Mouse (Mus musculus): ENCODE results near the gene Zfp964.
"Not testable (repeated sequence)": the region's sequence is repeated elsewhere in the genome, so short reads cannot be mapped to it uniquely, and the experiment has no call there.

The Zfp964 gene

GRCm38 (mm10) chr8:69654358-69654981, at the start of gene Zfp964:
TSS of gene Zfp964 (plus strand) at chr8:69654479.
- peak; percentile 76 to 94 for DNase-seq (ENCODE audit: low spot score in 2 of 2)

DNA sequence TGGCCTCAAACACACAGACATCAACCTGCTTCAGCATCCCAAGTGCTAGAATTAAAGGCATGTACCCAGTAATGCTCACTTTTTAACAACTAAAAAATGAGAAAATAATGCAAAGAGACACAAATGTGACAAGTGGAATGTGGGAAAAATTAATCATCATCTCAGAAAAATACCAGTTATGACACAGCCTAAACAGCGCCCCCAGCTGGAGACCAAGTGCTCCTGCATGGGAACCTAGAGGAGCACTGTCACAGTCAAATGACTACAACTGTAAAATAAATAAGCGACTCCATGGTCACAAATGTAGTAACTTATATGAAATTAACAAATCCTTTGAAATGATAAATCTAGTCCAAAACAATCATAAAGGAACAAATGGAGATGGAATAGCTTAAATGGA, 39.6 kb upstream of the Zfp964 start:
- no peak for DNase-seq (ENCODE audit: low spot score in 2 of 2)

- no peak for DNase-seq (ENCODE audit: low spot score in 2 of 2)
Observed at GRCm38 (mm10) chr8:69618078-69618477, 36.2 kb upstream of the Zfp964 start.

DNA sequence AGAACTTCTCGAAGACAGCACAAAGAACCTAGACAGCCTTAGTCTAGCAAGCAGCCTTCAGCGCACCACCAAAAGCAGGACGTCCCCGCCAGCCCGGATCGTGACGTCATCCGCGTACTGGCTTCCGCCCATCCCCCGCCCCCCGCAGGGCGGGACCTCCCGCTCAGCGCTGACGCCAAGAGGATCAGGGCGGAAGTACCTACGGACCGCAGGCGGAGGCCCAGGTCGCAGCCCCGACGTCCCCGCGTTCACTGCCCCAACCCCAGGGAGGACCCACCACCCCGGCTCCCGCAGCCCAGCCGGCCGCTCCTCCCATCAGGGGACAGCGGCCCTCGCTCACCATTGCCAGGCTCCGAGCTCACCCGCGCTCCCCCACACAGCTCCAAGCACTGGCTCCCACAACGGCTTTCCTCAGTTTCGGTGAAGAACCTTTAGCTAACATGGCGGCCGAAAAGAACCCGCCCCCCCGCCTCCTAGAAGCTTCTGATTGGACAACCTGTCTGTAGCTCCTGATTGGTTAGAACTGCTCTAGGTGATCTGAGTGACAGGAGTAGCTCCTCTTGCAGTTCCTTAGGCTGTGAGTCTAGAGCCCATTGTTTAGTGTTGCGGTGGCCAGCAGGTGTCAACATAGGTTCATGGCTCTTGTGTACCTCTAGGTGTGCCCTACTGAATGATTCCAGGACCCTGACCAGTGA, 29.0 kb upstream of the Zfp964 start, which contains the start of gene Zfp868:
Gene Zfp868 (minus strand): TSS at position 454 of the 695 bp plus-strand sequence.
- DNase-seq (ENCODE audit: low spot score in 2 of 2): peak; percentile 90 to 97

- no peak for DNase-seq (ENCODE audit: low spot score in 2 of 2)
Observed at GRCm38 (mm10) chr8:69653808-69654357, 396 bp upstream of the Zfp964 start.

- no peak for DNase-seq (ENCODE audit: low spot score in 2 of 2)
Observed at GRCm38 (mm10) chr8:69661294-69661693, 7.0 kb downstream of the Zfp964 start.

DNA sequence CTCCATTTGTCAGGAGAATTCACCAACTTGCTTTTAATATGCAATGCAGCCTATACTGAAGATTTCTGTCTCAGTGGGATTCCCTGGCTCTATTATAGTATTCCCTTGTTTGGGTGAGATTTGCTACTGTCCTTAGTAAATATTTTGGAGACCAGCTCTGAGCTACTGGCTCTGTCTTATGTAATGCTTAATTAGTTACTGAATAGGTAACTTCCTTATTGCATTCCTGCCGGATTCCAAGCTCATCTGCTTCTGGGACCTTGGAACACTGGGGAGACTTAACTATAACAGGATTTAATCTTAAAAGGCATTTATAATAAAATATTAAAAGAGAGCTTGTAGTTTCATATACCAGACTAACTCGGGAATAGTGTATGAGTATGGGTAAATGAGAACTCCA, 10.8 kb downstream of the Zfp964 start:
- DNase-seq (ENCODE audit: low spot score in 2 of 2): not testable (repeated sequence)

- DNase-seq (ENCODE audit: low spot score in 2 of 2): no peak
Observed at GRCm38 (mm10) chr8:69701810-69702209, 47.5 kb downstream of the Zfp964 start.

DNA sequence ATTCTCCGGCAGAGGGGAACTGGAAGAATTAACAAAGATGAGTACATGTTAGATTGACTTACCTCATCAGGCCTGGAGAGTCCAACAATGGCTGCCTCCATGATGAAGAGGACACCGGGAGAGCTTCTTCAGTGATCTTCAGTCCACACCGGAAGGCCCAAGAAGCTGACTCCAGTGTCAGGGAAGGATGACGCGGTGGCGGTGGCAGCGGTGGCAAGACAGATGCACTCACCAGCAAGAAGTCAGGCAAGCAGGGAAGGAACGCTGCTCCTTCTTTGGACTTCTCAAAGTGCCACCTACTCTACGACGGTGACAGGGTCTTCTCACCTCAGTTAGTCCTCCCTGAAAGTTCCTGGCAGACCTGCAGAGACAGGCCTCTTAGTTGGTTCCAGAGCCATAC, 56.3 kb downstream of the Zfp964 start, which contains the start of gene Zfp869:
Gene Zfp869 (minus strand): TSS at position 101 of the 400 bp plus-strand sequence.
- not testable (repeated sequence) for DNase-seq (ENCODE audit: low spot score in 2 of 2)

DNA sequence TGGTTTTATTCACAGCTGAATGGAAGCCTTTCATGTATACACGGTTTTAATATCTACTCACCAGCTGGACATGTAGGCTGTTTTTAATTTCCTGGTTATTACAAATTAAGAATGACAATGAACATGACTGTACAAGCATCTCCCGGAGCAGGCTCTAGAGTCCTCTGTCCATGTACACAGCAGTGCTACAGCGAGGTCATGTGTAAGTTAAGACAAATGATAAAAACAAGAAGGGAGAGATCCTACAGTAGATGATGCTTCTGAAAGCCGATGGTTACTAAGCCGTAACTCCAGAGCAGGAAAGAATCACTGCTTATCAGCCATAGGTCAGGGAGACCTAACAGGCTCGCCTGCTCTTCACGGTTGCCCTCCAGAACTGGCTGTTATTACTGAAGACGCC, 59.2 kb downstream of the Zfp964 start:
- no peak for DNase-seq (ENCODE audit: low spot score in 2 of 2)

DNA sequence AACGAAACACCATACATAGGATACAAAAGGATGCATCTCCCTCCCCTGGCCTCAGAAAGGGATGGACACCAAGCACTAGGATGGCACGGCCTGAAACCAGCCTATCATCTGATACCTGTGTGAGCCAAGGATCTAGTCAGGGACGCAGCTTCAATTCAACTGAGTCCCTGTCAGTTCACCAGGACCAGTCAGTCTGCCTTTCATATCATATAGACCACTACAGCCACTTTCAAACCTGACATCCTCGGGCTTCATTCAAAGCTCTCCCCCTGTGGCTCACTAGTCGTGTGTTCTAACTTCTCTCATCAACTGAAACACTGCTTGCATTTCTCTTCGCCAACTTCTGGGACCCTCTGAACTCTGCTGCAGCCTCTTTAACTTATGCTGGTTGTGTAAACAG, 61.1 kb downstream of the Zfp964 start:
- DNase-seq (ENCODE audit: low spot score in 2 of 2): no peak

Measured in left cerebral cortex, adult 9 months (tissue).